Mouse (Mus musculus): ENCODE measurements around the gene Pex16.
A peak's percentile ranks its signal among the peaks of the same experiment; 100 is the strongest.

Pex16 gene

GRCm38 (mm10) chr2:92370821-92371805 lies 3.4 kb upstream of the Pex16 start:
- peak; percentile 92 for DNase-seq

- no peak for DNase-seq
Measured at GRCm38 (mm10) chr2:92371971-92372690, 2.3 kb upstream of the Pex16 start.

- peak; percentile 85 for DNase-seq
Measured at GRCm38 (mm10) chr2:92372767-92373436, 1.6 kb upstream of the Pex16 start.

GRCm38 (mm10) chr2:92373437-92373813 lies 1.1 kb upstream of the Pex16 start:
- DNase-seq = no peak

- DNase-seq = peak; percentile 93
Measured at GRCm38 (mm10) chr2:92375099-92375623, 685 bp downstream of the Pex16 start.

- no peak for DNase-seq
Measured at GRCm38 (mm10) chr2:92375788-92376187, 1.3 kb downstream of the Pex16 start.

GRCm38 (mm10) chr2:92376300-92376699 lies 1.8 kb downstream of the Pex16 start:
- DNase-seq = no peak

GRCm38 (mm10) chr2:92377320-92377719 lies 2.8 kb downstream of the Pex16 start:
- no peak for DNase-seq

- DNase-seq = no peak
Measured at GRCm38 (mm10) chr2:92379783-92380494, 5.5 kb downstream of the Pex16 start.

GRCm38 (mm10) chr2:92380495-92381050 lies 6.1 kb downstream of the Pex16 start:
- no peak for DNase-seq

GRCm38 (mm10) chr2:92381161-92381560 lies 6.7 kb downstream of the Pex16 start:
- DNase-seq = no peak

GRCm38 (mm10) chr2:92381901-92382588 lies 7.6 kb downstream of the Pex16 start, which contains the start of gene 1700029I15Rik:
1700029I15Rik (plus strand) TSS chr2:92382538.
- DNase-seq = no peak

- DNase-seq = no peak
Measured at GRCm38 (mm10) chr2:92382759-92383158, 8.3 kb downstream of the Pex16 start.

GRCm38 (mm10) chr2:92384101-92384500 lies 9.6 kb downstream of the Pex16 start:
- no peak for DNase-seq

- DNase-seq = no peak
Measured at GRCm38 (mm10) chr2:92385113-92386051, 10.9 kb downstream of the Pex16 start.

GRCm38 (mm10) chr2:92386821-92387570 lies 12.5 kb downstream of the Pex16 start:
- no peak for DNase-seq

- DNase-seq = no peak
Measured at GRCm38 (mm10) chr2:92387646-92388045, 13.2 kb downstream of the Pex16 start.

GRCm38 (mm10) chr2:92388081-92388517 lies 13.6 kb downstream of the Pex16 start:
- no peak for DNase-seq
